ENCODE assay signal across 12 mouse cellular contexts in the genomic region with DNA sequence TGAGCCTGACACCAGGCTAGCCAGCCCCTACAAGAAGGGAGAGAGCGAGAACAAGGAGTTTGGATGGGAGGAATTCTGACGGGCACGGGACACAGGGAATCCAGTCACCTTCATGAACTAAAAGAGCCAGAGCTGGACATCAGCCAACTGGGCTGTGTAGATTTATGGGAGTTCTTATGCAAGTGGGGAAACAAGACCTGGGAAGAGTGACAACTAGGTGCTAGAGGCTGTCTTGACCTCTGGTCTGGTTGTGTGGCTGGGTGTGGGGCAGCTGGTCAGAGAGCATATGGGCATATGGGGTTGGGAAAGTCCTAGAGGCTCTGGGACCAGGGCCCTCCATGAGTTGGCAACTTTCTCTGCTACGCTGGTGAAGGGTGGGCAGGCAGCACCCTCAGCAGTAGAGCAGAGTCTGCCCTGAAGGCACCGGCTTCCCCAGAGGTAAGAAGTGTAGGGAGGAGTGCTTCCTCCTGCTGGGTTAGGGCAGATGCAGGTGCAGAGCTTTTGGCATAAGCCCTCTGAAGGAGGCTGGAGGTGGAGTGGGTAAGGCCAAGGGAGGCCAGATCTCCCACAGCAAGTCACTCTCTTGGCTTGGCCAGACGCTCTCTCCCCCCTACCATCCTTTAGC. TPM values are rescaled to one million over a fixed set of nuclear protein-coding genes. Genes with fewer than 3 reads are reported as not detected.
A peak's percentile ranks its signal among the peaks of the same experiment; 100 is the strongest.
DNase-seq lines count a peak whose midpoint lies in the region; ATAC-seq and TF ChIP-seq lines count a peak whose summit lies in the region.
"Had no signal": no experiment of that assay in that cellular context is flagged by ENCODE, and none has a peak within 500 bp of the region (broad histone marks: within the 10 kb centered on the region; RNA-seq: fewer than 3 reads in every experiment).

No protein-coding gene starts in this region.

- peaks cover 2% of the 10 kb centered on the region; the same call in 1 of the 2 replicates for H3K27me3 ChIP-seq in kidney, adult 2 months (replicated peaks; ENCODE audit: control insufficient read depth, insufficient read depth, low read length)
- peaks cover 48% of the 10 kb centered on the region for H3K27me3 ChIP-seq in kidney, embryonic 14.5 days (ENCODE audit: control insufficient read depth, insufficient read depth, low read length)
- H3K27me3 ChIP-seq in hindbrain, postnatal 0 days (ENCODE audit: insufficient read depth, low read length): no peaks in the 10 kb centered on the region
- H3K27me3 ChIP-seq in heart, embryonic 12.5 days (replicated peaks): peaks cover 64% of the 10 kb centered on the region

- WGBS in kidney, adult 2 months: 68% methylated on average over 6 of the region's 6 CpGs
- 72% methylated on average over 6 of the region's 6 CpGs for WGBS in kidney, embryonic 14.5 days
- 73% methylated on average over 6 of the region's 6 CpGs for WGBS in hindbrain, postnatal 0 days
- 69% methylated on average over 6 of the region's 6 CpGs for WGBS in heart, embryonic 12.5 days

- no peak for ATAC-seq in kidney, embryonic 14.5 days (ENCODE audit: low FRiP score, low TSS enrichment)
- no peak for ATAC-seq in hindbrain, postnatal 0 days
- no peak for ATAC-seq in heart, embryonic 12.5 days (ENCODE audit: insufficient number of reproducible peaks, low FRiP score)

- TF ChIP-seq POLR2A in kidney, adult 2 months (IDR thresholded peaks at IDR 0.05; ENCODE audit: low read depth, low read length): no peak

- H3K4me2 ChIP-seq in kidney, embryonic 14.5 days (replicated peaks; ENCODE audit: low read depth, low read length): no peak overlapping the region
- H3K4me2 ChIP-seq in hindbrain, postnatal 0 days (ENCODE audit: low read depth, low read length): 0 out of 2 replicates have a peak overlapping the region, but pooled peaks have one; percentile 72
- no peak overlapping the region for H3K4me2 ChIP-seq in heart, embryonic 12.5 days

- H3K9ac ChIP-seq in kidney, embryonic 14.5 days (ENCODE audit: low read depth, low read length): no peak overlapping the region
- H3K9ac ChIP-seq in hindbrain, postnatal 0 days (replicated peaks; ENCODE audit: low read length): 0 out of 2 replicates have a peak overlapping the region, but pooled peaks have one; percentile 9
- H3K9ac ChIP-seq in heart, embryonic 12.5 days: no peak overlapping the region

- H3K9me3 ChIP-seq in kidney, embryonic 14.5 days (ENCODE audit: control insufficient read depth, low read length): no peaks in the 10 kb centered on the region
- no peaks in the 10 kb centered on the region for H3K9me3 ChIP-seq in hindbrain, postnatal 0 days (ENCODE audit: low read length)
- no peaks in the 10 kb centered on the region for H3K9me3 ChIP-seq in heart, embryonic 12.5 days (replicated peaks)
- H3K9me3 ChIP-seq: limb, embryonic 10.5 days had no signal

- H3K4me3 ChIP-seq in kidney, adult 2 months (ENCODE audit: insufficient read depth, low read depth, low read length): no peak overlapping the region
- no peak overlapping the region for H3K4me3 ChIP-seq in kidney, embryonic 14.5 days (ENCODE audit: low read length)
- no peak overlapping the region for H3K4me3 ChIP-seq in hindbrain, postnatal 0 days (ENCODE audit: low read length)
- no peak overlapping the region for H3K4me3 ChIP-seq in heart, embryonic 12.5 days
- H3K4me3 ChIP-seq: limb, embryonic 10.5 days had no signal

- TF ChIP-seq CTCF in kidney, adult 2 months (conservative IDR thresholded peaks at IDR 0.05; ENCODE audit: insufficient read depth, insufficient read length, low read depth, low read length): no peak
- TF ChIP-seq CTCF in hindbrain, postnatal 0 days (IDR thresholded peaks at IDR 0.05; ENCODE audit: low read depth): no peak

- no peak overlapping the region for H3K27ac ChIP-seq in kidney, adult 2 months (ENCODE audit: insufficient read depth, low read depth, low read length)
- H3K27ac ChIP-seq in kidney, embryonic 14.5 days (ENCODE audit: low read depth, low read length): no peak overlapping the region
- H3K27ac ChIP-seq in hindbrain, postnatal 0 days: no peak overlapping the region
- H3K27ac ChIP-seq in heart, embryonic 12.5 days (ENCODE audit: poor library complexity, severe bottlenecking): no peak overlapping the region
- H3K27ac ChIP-seq: limb, embryonic 10.5 days had no signal

- no peaks in the 10 kb centered on the region for H3K36me3 ChIP-seq in kidney, adult 2 months (ENCODE audit: control insufficient read depth, insufficient read depth, low read length)
- no peaks in the 10 kb centered on the region for H3K36me3 ChIP-seq in kidney, embryonic 14.5 days (ENCODE audit: control insufficient read depth, insufficient read depth, low read length)
- H3K36me3 ChIP-seq in hindbrain, postnatal 0 days (ENCODE audit: insufficient read depth, low read length): peaks cover 10% of the 10 kb centered on the region
- H3K36me3 ChIP-seq in heart, embryonic 12.5 days: peaks cover 6% of the 10 kb centered on the region; the same call in 1 of the 2 replicates
- H3K36me3 ChIP-seq: limb, embryonic 10.5 days had no signal

- H3K4me1 ChIP-seq in kidney, adult 2 months (ENCODE audit: control insufficient read depth, insufficient read depth, low read length): no peaks in the 10 kb centered on the region
- peaks cover 10% of the 10 kb centered on the region for H3K4me1 ChIP-seq in kidney, embryonic 14.5 days (ENCODE audit: control insufficient read depth, insufficient read depth, low read length)
- H3K4me1 ChIP-seq in hindbrain, postnatal 0 days (ENCODE audit: insufficient read depth, low read length): peaks cover 23% of the 10 kb centered on the region
- peaks cover 5% of the 10 kb centered on the region; the same call in 1 of the 2 replicates for H3K4me1 ChIP-seq in heart, embryonic 12.5 days (replicated peaks)

- peak; percentile 22 for DNase-seq in kidney, adult 2 months
- DNase-seq in adipocyte (ENCODE audit: low spot score): peak; percentile 99
- peak; percentile 39 for DNase-seq in brain, adult 2 months (ENCODE audit: low read depth, low spot score)
- DNase-seq in hindbrain, postnatal 0 days (ENCODE audit: low spot score): no peak
- DNase-seq in embryo, embryonic 11 days: no peak
- DNase-seq: kidney, adult 8-10 months; lung, postnatal 14 days; thymus, postnatal 25 days had no signal

RNA-seq across cellular contexts. Expression of a gene that starts 3.8 kb away (rescaled TPM):
- 5.8 and 6.5 TPM in 2 replicates for polyA plus RNA-seq in kidney, adult 2 months (2012; rRNA removed)
- 0.18 and 0.31 TPM in 2 replicates for polyA plus RNA-seq in kidney, embryonic 14.5 days (2014; fragmentation: Nextera tagmentation; extraction: Ambion mirVana)
- 50.3 and 50.9 TPM in 2 replicates for total RNA-seq in hindbrain, postnatal 0 days (2014; rRNA removed)
- 6.0 and 6.4 TPM in 2 replicates for polyA plus RNA-seq in hindbrain, postnatal 0 days (2015; fragmentation: Nextera tagmentation; extraction: Ambion mirVana)
- polyA plus RNA-seq in heart, embryonic 12.5 days (2016; fragmentation: Nextera tagmentation; extraction: Ambion mirVana): 0.64 and 0.73 TPM in 2 replicates

RNA-seq across cellular contexts. Expression of a gene that starts 16.3 kb away (rescaled TPM):
- 3.3 and 4.1 TPM in 2 replicates for polyA plus RNA-seq in kidney, adult 2 months (2012; rRNA removed)
- polyA plus RNA-seq in kidney, embryonic 14.5 days (2014; fragmentation: Nextera tagmentation; extraction: Ambion mirVana): 79.8 and 124 TPM in 2 replicates
- total RNA-seq in hindbrain, postnatal 0 days (2014; rRNA removed): 626 and 692 TPM in 2 replicates
- 695 and 703 TPM in 2 replicates for polyA plus RNA-seq in hindbrain, postnatal 0 days (2015; fragmentation: Nextera tagmentation; extraction: Ambion mirVana)
- 93.7 and 97.0 TPM in 2 replicates for polyA plus RNA-seq in heart, embryonic 12.5 days (2016; fragmentation: Nextera tagmentation; extraction: Ambion mirVana)
- total RNA-seq: neutrophil, adult 5-6 weeks had no signal

Comparison
In these comparisons a context has a peak if more than half of its experiments do, and no peak if none do; other contexts are left out.
1. RNA of a gene that starts 16.3 kb away (polyA plus RNA-seq): 695 to 703 TPM in hindbrain, postnatal 0 days, 93.7 to 97.0 TPM in heart, embryonic 12.5 days and 79.8 to 124 TPM in kidney, embryonic 14.5 days; 3.3 to 4.1 TPM in kidney, adult 2 months; every median in the first group is over 10 times any median in the second.
2. DNase-seq: peak in kidney, adult 2 months (single experiment), adipocyte (single experiment) and brain, adult 2 months (single experiment); none in hindbrain, postnatal 0 days (single experiment) and embryo, embryonic 11 days (single experiment).